Mouse (Mus musculus) myocyte (in vitro differentiated cells): ENCODE data around the gene Avl9. TPM values are rescaled to one million over a fixed set of nuclear protein-coding genes. Genes with fewer than 3 reads are reported as not detected.

Source experiments
- H3K27me3 ChIP-seq: one replicate; pipeline ENCODE4 v1.6.1; 2011; ENCODE audit not compliant: control insufficient read depth, insufficient read depth, insufficient read length
- H3K36me3 ChIP-seq: one replicate; pipeline ENCODE4 v1.6.1; 2011; ENCODE audit not compliant: control insufficient read depth, insufficient read depth
- H3K4me2 ChIP-seq: one replicate; pipeline ENCODE4 v1.6.1; 2011; ENCODE audit warnings: low read depth, control low read depth
- H3K4me3 ChIP-seq: one replicate; pipeline ENCODE4 v1.5.1; 2011; ENCODE audit warnings: mild to moderate bottlenecking, control low read depth, moderate library complexity
- H3K79me2 ChIP-seq: one replicate; pipeline ENCODE4 v1.6.1; 2011; ENCODE audit not compliant: control insufficient read depth, insufficient read depth
- H3ac ChIP-seq: one replicate; pipeline ENCODE4 v1.6.1; 2011; ENCODE audit not compliant: control insufficient read depth, insufficient read length
- CEBPB ChIP-seq: IDR thresholded peaks from 2 replicates; pipeline ENCODE4 v1.6.1; 2011; ENCODE audit warnings: mild to moderate bottlenecking, moderate library complexity; ENCODE audit not compliant: poor library complexity, insufficient read depth, severe bottlenecking
- E2F4 ChIP-seq: IDR thresholded peaks from one replicate; pipeline ENCODE4 v1.6.1; 2011; ENCODE audit warnings: mild to moderate bottlenecking, control low read depth, moderate library complexity; ENCODE audit not compliant: insufficient read depth
- MAX ChIP-seq: IDR thresholded peaks from one replicate; pipeline ENCODE4 v1.6.1; 2011; ENCODE audit warnings: low read depth, mild to moderate bottlenecking, control low read depth
- MYOD1 ChIP-seq, 3 experiments: IDR thresholded peaks; one replicate each; pipeline ENCODE4 v1.6.1; 2011; ENCODE audit warnings: control low read depth in 2 of 3, low read depth in 2 of 3, mild to moderate bottlenecking in 2 of 3, moderate library complexity in 1 of 3; ENCODE audit not compliant: insufficient read length in 2 of 3, control insufficient read depth in 1 of 3
- MYOG ChIP-seq, 3 experiments: IDR thresholded peaks; one replicate each; pipeline ENCODE4 v1.6.1; 2011; ENCODE audit warnings: control low read depth in 2 of 3, low read depth in 2 of 3, mild to moderate bottlenecking in 2 of 3; ENCODE audit not compliant: insufficient read length in 2 of 3, control insufficient read depth in 1 of 3, insufficient read depth in 1 of 3
- POLR2A ChIP-seq: IDR thresholded peaks from one replicate; pipeline ENCODE4 v1.6.1; 2011; ENCODE audit warnings: low read depth, mild to moderate bottlenecking, control low read depth, moderate library complexity; ENCODE audit not compliant: insufficient read length
- POLR2AphosphoS2 ChIP-seq: IDR thresholded peaks from one replicate; pipeline ENCODE4 v1.6.1; 2011; ENCODE audit warnings: low read depth, control low read depth; ENCODE audit not compliant: insufficient read length
- REST ChIP-seq: IDR thresholded peaks from one replicate; pipeline ENCODE4 v1.6.1; 2011; ENCODE audit warnings: mild to moderate bottlenecking, control low read depth, moderate library complexity; ENCODE audit not compliant: insufficient read depth, insufficient read length
- SRF ChIP-seq: IDR thresholded peaks from one replicate; pipeline ENCODE4 v1.6.1; 2011; ENCODE audit warnings: low read depth; ENCODE audit not compliant: control insufficient read depth, insufficient read length
- TCF12 ChIP-seq: IDR thresholded peaks from one replicate; pipeline ENCODE4 v1.6.1; 2011; ENCODE audit warnings: mild to moderate bottlenecking, control low read depth; ENCODE audit not compliant: poor library complexity, insufficient read depth, severe bottlenecking
- TCF3 ChIP-seq: IDR thresholded peaks from one replicate; pipeline ENCODE4 v1.6.1; 2011; ENCODE audit warnings: low read depth, control low read depth; ENCODE audit not compliant: insufficient read length
- USF1 ChIP-seq: IDR thresholded peaks from one replicate; pipeline ENCODE4 v1.6.1; 2011; ENCODE audit warnings: low read depth, mild to moderate bottlenecking, control low read depth, moderate library complexity
- polyA plus RNA-seq: library from polyadenylated mRNA; unstranded; fragments of >200 nt; fragmentation: generic; extraction: Trizol; gene quantifications from one replicate; pipeline ENCODE4 v1.2.1, GENCODE M21; 2012; ENCODE audit warnings: missing spikeins

The Avl9 gene
- polyA plus RNA-seq, 1 experiment, result 1.8 TPM

DNA sequence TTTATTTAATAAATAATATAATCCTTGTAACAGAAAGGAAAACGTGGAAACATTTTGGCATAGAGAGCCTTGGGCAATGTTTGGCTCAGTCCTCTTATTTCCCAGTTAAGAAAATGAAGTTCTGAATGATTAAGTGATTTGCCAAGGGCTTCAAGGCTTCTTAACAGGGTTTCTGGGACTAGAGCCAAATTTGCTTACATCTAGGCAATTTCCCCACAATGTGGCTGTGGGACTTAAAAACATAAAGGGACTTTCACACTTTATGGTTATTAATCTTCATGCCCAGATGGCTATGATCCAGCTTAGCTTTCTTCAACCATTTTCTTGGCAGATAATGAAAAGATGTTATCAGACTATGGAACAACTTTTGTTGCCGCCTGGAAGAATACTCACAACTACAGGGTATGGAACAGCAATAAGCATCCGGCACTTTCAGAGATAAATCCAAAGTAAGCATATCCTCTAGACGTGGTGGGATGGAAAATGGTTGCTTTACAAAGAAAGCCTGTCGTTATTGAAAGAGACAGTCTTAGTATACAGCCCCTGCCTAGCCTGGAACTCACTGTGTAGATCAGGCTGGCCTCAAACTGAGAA is 31.3 kb downstream of the Avl9 start:
- Histone ChIP-seq H3K36me3 (peaks cover 10% of the 10 kb centered on the region), H3K27me3 (no peaks in the 10 kb centered on the region), H3ac (no peak overlapping the region), H3K79me2 (no peaks in the 10 kb centered on the region), H3K4me3 (no peak overlapping the region), H3K4me2 (no peak overlapping the region)
- TF ChIP-seq MYOD1 (IDR thresholded peaks at IDR 0.05; ENCODE audit: control insufficient read depth in 1 of 3, insufficient read length in 2 of 3, low read depth in 2 of 3) (no peak), SRF (no peak), TCF3 (no peak), TCF12 (no peak), POLR2AphosphoS2 (no peak), MAX (no peak), POLR2A (no peak), E2F4 (no peak), REST (no peak), CEBPB (no peak), MYOG (IDR thresholded peaks at IDR 0.05; ENCODE audit: control insufficient read depth in 1 of 3, insufficient read depth in 1 of 3, insufficient read length in 2 of 3, low read depth in 2 of 3) (no peak), USF1 (no peak)

DNA sequence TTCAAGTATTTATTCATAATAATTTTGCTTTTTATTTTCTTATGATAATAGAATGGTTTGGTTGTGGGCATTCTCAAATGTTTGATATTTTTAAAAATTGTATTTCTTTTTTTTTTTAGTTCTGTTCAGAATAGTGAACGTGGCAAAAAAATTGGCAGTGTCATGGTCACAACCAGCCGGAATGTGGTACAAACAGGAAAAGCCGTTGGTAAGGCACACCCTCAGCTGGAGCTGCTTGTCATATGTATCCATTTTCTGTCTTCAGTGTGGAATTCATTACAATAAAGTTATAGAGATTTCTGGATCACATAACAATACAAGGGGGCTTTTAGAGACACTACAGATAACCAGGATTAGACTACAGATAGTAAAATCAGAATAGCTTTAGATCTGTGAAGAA is 39.0 kb downstream of the Avl9 start:
- no peak overlapping the region for H3K4me3 ChIP-seq
- peaks cover 39% of the 10 kb centered on the region for H3K36me3 ChIP-seq
- TF ChIP-seq E2F4 (no peak), MAX (no peak), POLR2AphosphoS2 (no peak), USF1 (no peak), SRF (no peak), MYOD1 (IDR thresholded peaks at IDR 0.05; ENCODE audit: control insufficient read depth in 1 of 3, insufficient read length in 2 of 3, low read depth in 2 of 3) (no peak), TCF3 (no peak), REST (no peak), TCF12 (no peak), POLR2A (no peak), CEBPB (no peak), MYOG (IDR thresholded peaks at IDR 0.05; ENCODE audit: control insufficient read depth in 1 of 3, insufficient read depth in 1 of 3, insufficient read length in 2 of 3, low read depth in 2 of 3) (no peak)

DNA sequence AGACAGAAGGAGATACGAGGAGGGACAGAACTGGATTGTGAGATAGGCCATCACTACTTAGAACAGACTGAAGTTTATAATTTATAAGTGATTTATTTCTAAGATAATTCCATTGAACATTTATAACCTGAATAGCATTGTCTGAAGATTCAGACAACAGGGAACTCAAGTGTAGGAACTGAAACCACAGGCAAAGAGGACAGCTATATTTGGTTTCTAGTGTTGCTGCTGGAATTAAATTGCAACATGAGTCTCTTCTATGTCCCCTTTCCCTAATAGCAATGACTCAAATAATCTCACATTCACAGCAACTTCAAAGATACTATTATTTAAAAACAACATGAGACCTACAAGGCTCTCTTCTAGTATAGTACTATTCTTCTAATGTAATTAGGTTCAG is 41.4 kb downstream of the Avl9 start:
- Histone ChIP-seq H3K4me3 (no peak overlapping the region), H3K27me3 (no peaks in the 10 kb centered on the region), H3ac (no peak overlapping the region), H3K4me2 (no peak overlapping the region), H3K79me2 (no peaks in the 10 kb centered on the region), H3K36me3 (peaks cover 37% of the 10 kb centered on the region)
- TF ChIP-seq CEBPB (no peak), USF1 (no peak), POLR2A (no peak), POLR2AphosphoS2 (no peak)

More for the DNA sequence above, 39.0 kb downstream of the Avl9 start:
- Histone ChIP-seq H3K27me3 (no peaks in the 10 kb centered on the region), H3K4me2 (no peak overlapping the region), H3ac (no peak overlapping the region), H3K79me2 (no peaks in the 10 kb centered on the region)

- TF ChIP-seq MYOG (IDR thresholded peaks at IDR 0.05; ENCODE audit: control insufficient read depth in 1 of 3, insufficient read depth in 1 of 3, insufficient read length in 2 of 3, low read depth in 2 of 3), result no peak
- TF ChIP-seq USF1, result no peak
- no peak for TF ChIP-seq POLR2AphosphoS2
- TF ChIP-seq SRF, result no peak
- TF ChIP-seq MAX, result no peak
- TF ChIP-seq TCF12, result no peak
- no peak for TF ChIP-seq MYOD1 (IDR thresholded peaks at IDR 0.05; ENCODE audit: control insufficient read depth in 1 of 3, insufficient read length in 2 of 3, low read depth in 2 of 3)
- no peak for TF ChIP-seq POLR2A
- TF ChIP-seq E2F4, result no peak
- no peak for TF ChIP-seq TCF3
- TF ChIP-seq CEBPB, result no peak
- TF ChIP-seq REST, result no peak
- Histone ChIP-seq H3K4me2 (no peak overlapping the region), H3ac (no peak overlapping the region), H3K36me3 (peaks cover 25% of the 10 kb centered on the region), H3K79me2 (no peaks in the 10 kb centered on the region), H3K27me3 (no peaks in the 10 kb centered on the region), H3K4me3 (no peak overlapping the region)
Measured at GRCm38 (mm10) chr6:56759324-56759723, 44.6 kb downstream of the Avl9 start.

GRCm38 (mm10) chr6:56765265-56765664 is 50.6 kb downstream of the Avl9 start:
- Histone ChIP-seq H3K79me2 (no peaks in the 10 kb centered on the region), H3ac (no peak overlapping the region), H3K36me3 (peaks cover 11% of the 10 kb centered on the region), H3K27me3 (no peaks in the 10 kb centered on the region), H3K4me2 (no peak overlapping the region), H3K4me3 (no peak overlapping the region)
- TF ChIP-seq TCF12 (no peak), MYOG (IDR thresholded peaks at IDR 0.05; ENCODE audit: control insufficient read depth in 1 of 3, insufficient read depth in 1 of 3, insufficient read length in 2 of 3, low read depth in 2 of 3) (no peak), SRF (no peak), POLR2A (no peak), USF1 (no peak), CEBPB (no peak), MYOD1 (IDR thresholded peaks at IDR 0.05; ENCODE audit: control insufficient read depth in 1 of 3, insufficient read length in 2 of 3, low read depth in 2 of 3) (no peak), POLR2AphosphoS2 (no peak)
